Mouse (Mus musculus) embryonic facial prominence, embryonic 14.5 days (tissue): Measurements from ENCODE around the gene Zbtb20. TPM values are rescaled to one million over a fixed set of nuclear protein-coding genes. Genes with fewer than 3 reads are reported as not detected.

Experiments used
- ATAC-seq: fragments of 200-750 bp; cut with Nextera tagmentation; 2 replicates; pipeline ENCODE4 v1.8.0; 2017; ENCODE audit warnings: low read depth, moderate number of reproducible peaks, moderate TSS enrichment
- DNase-seq: peaks from one replicate; pipeline ENCODE4 v3.0.0-alpha.2; 2015; ENCODE audit warnings: low spot score
- H3K27ac ChIP-seq: fragments of 300-500 bp; sonication (generic); replicated peaks from 2 replicates; pipeline ENCODE4 v1.5.1; 2014; ENCODE audit warnings: low read depth, mild to moderate bottlenecking, low read length, moderate library complexity
- H3K27me3 ChIP-seq: fragments of 300-500 bp; sonication (generic); replicated peaks from 2 replicates; pipeline ENCODE4 v1.6.1; 2014; ENCODE audit warnings: low read length; ENCODE audit not compliant: control insufficient read depth, insufficient read depth
- H3K36me3 ChIP-seq: fragments of 300-500 bp; sonication (generic); 2 replicates; pipeline ENCODE4 v1.6.1; 2014; ENCODE audit warnings: low read length, mixed read lengths; ENCODE audit not compliant: control insufficient read depth, insufficient read depth
- H3K4me1 ChIP-seq: fragments of 300-500 bp; sonication (generic); 2 replicates; pipeline ENCODE4 v1.6.1; 2014; ENCODE audit warnings: antibody characterized with exemption, low read length; ENCODE audit not compliant: control insufficient read depth, insufficient read depth
- H3K4me2 ChIP-seq: fragments of 300-500 bp; sonication (generic); 2 replicates; pipeline ENCODE4 v1.6.1; 2014; ENCODE audit warnings: low read depth, mild to moderate bottlenecking, low read length, moderate library complexity, mixed read lengths
- H3K4me3 ChIP-seq: fragments of 300-500 bp; sonication (generic); 2 replicates; pipeline ENCODE4 v1.5.1; 2014; ENCODE audit warnings: low read depth, mild to moderate bottlenecking, low read length
- H3K9ac ChIP-seq: fragments of 300-500 bp; sonication (generic); 2 replicates; pipeline ENCODE4 v1.6.1; 2014; ENCODE audit warnings: low read depth, mild to moderate bottlenecking, low read length, moderate library complexity, mixed read lengths
- H3K9me3 ChIP-seq: fragments of 300-500 bp; sonication (generic); 2 replicates; pipeline ENCODE4 v1.6.1; 2016; ENCODE audit warnings: low read length; ENCODE audit not compliant: control insufficient read depth
- WGBS: fragments of 180-500 bp; shearing (Covaris S2); extraction: QIAGEN DNeasy Blood & Tissue Kit; methylation state at CpG from one replicate; pipeline ENCODE4 v1.1.7; 2014; 5-methylcytosine and 5-hydroxymethylcytosine counted together
- polyA plus RNA-seq: library from polyadenylated mRNA; unstranded; fragments of >200 nt; fragmentation: Nextera tagmentation; extraction: Ambion mirVana; gene quantifications from 2 replicates; pipeline ENCODE4 v1.2.1, GENCODE M21; 2014

The Zbtb20 gene
- polyA plus RNA-seq, 1 experiment from 2014 or later, result 20.6 TPM

DNA sequence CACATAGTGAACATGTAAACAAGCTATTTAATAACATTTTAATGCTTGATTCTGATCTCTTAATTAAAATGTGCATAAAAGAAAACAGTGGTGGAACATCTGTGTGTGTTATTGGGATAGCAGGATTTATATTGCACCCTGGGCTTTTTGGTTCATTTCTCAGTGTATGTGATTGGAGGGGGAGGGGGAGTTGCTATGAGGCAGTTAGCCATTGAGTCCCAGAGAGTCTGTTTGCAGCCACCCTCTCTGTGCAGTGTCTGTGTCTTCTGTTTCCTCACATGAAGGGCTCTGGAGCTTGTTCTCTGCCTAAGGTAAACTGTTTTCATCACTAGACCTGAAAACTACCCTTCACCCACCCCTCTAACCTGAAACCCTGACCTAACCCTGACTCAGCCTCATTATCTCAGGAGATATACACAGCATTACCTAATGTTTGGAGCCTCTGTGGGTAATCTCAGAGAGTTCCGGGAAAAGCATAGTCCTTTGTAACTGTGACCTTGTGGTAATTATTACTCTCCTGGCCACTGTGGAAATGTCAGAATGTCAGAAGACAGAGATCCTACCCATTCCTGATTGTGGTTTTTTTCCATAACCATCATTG, 411.2 kb downstream of the Zbtb20 start:
- Histone ChIP-seq H3K4me3 (no peak overlapping the region), H3K4me1 (no peaks in the 10 kb centered on the region), H3K36me3 (no peaks in the 10 kb centered on the region), H3K9me3 (no peaks in the 10 kb centered on the region), H3K27me3 (no peaks in the 10 kb centered on the region), H3K4me2 (no peak overlapping the region), H3K9ac (no peak overlapping the region), H3K27ac (no peak overlapping the region)
- ATAC-seq, result no peak
- DNase-seq, result no peak
- WGBS, result 72% methylated on average over 1 of the region's 1 CpGs

DNA sequence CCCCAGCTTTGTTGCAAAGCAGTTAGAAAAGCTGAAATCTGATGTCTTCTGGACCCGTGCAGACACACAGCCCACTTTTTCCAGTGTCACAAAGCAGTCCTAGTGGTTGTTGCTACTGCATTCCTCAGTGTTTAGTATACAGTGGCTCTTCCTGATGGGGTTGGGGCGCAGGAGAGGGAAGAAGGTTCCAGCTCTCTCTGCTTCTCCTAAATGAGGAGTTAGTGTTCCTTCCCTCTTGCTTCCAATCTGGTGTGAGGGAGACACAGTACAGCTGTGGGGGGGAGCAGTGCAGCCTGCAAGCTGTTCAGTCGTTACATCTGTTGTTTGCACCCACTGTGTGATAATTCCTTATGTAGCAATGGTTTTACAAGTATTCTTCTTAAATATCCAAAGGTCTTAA, 415.7 kb downstream of the Zbtb20 start:
- no peaks in the 10 kb centered on the region for H3K4me1 ChIP-seq

DNA sequence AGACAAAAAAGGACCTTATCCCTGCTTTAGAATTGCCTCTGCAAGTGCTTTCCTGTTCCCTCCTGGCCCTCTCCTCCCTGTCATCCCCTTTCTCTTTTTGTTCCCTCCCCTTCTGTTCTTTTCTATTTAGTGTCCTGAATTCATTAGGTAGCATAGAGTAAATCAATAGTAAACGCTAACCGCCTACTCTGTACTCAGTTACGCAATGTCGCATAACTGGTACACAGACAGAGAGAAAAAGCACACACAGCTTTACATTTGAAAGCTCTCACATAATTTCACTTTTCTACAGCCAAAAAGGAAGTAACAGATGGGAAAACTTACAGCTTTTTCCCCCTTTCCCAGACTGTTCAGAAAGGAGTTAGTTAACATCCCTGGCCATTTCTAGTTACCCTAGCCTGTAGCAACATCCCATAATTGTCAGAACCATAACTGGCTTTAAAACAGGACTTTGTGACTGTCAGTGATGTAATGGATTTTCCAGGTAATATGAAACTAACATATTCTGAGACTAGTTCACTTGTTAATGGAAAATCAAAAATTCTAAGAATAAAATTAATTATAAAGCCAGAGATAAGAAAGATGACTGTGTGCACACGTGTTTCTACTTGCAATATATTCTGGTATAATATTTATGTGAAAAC, 422.4 kb downstream of the Zbtb20 start:
- H3K27me3 ChIP-seq, result no peaks in the 10 kb centered on the region
- H3K27ac ChIP-seq, result no peak overlapping the region
- DNase-seq (no peak), ATAC-seq (no peak)
- H3K9me3 ChIP-seq, result no peaks in the 10 kb centered on the region
- H3K4me3 ChIP-seq, result no peak overlapping the region
- no peaks in the 10 kb centered on the region for H3K36me3 ChIP-seq
- no peak overlapping the region for H3K9ac ChIP-seq
- 70% methylated on average over 5 of the region's 5 CpGs for WGBS
- H3K4me2 ChIP-seq, result no peak overlapping the region
- H3K4me1 ChIP-seq, result 0 out of 2 replicates have a peak, but pooled peaks cover under 1% of the 10 kb centered on the region

More for the DNA sequence above, 415.7 kb downstream of the Zbtb20 start:
- Histone ChIP-seq H3K9ac (no peak overlapping the region), H3K9me3 (no peaks in the 10 kb centered on the region), H3K4me2 (no peak overlapping the region), H3K27ac (no peak overlapping the region), H3K27me3 (no peaks in the 10 kb centered on the region), H3K4me3 (no peak overlapping the region), H3K36me3 (no peaks in the 10 kb centered on the region)
- DNase-seq (no peak), ATAC-seq (no peak)
- 57% methylated on average over 3 of the region's 3 CpGs for WGBS

DNA sequence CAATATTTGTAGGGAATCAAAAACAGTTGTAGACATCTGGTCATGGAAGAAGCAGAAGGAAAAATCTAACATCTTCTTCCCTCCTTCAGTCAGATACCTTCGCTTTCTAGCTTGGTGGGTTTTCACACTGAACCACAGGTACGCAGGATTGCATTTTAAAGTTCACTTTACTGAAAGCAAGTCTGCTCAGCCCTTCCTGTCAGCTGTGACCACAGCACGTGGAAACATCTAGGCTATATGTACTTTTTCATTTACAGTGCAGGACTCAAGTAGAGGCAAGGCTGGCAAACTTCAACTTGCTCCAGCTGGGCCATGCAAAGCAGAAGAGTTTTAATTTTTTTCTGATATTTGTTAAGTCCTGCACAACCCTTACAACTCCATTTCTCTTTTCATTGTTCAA, 424.7 kb downstream of the Zbtb20 start:
- ATAC-seq, result no peak
- Histone ChIP-seq H3K27me3 (no peaks in the 10 kb centered on the region), H3K36me3 (no peaks in the 10 kb centered on the region), H3K4me1 (0 out of 2 replicates have a peak, but pooled peaks cover 4% of the 10 kb centered on the region), H3K9ac (no peak overlapping the region), H3K9me3 (no peaks in the 10 kb centered on the region), H3K27ac (no peak overlapping the region), H3K4me3 (no peak overlapping the region), H3K4me2 (no peak overlapping the region)
- WGBS, result 77% methylated on average over 3 of the region's 3 CpGs
- DNase-seq, result no peak

- Histone ChIP-seq H3K9ac (no peak overlapping the region), H3K36me3 (no peaks in the 10 kb centered on the region), H3K4me1 (0 out of 2 replicates have a peak, but pooled peaks cover 4% of the 10 kb centered on the region), H3K4me2 (no peak overlapping the region), H3K4me3 (no peak overlapping the region), H3K27ac (no peak overlapping the region), H3K27me3 (no peaks in the 10 kb centered on the region), H3K9me3 (no peaks in the 10 kb centered on the region)
- WGBS, result 82% methylated on average over 2 of the region's 2 CpGs
- no peak for ATAC-seq
- no peak for DNase-seq
Measured at GRCm38 (mm10) chr16:43302171-43302570, 426.5 kb downstream of the Zbtb20 start.

- WGBS, result 54% methylated on average over 9 of the region's 9 CpGs
- no peak for DNase-seq
- no peaks in the 10 kb centered on the region for H3K36me3 ChIP-seq
- H3K4me3 ChIP-seq, result no peak overlapping the region
- H3K27ac ChIP-seq, result no peak overlapping the region
- ATAC-seq, result no peak
- H3K4me1 ChIP-seq, result peaks cover 11% of the 10 kb centered on the region; the same call in 1 of the 2 replicates
- no peak overlapping the region for H3K9ac ChIP-seq
- H3K27me3 ChIP-seq, result no peaks in the 10 kb centered on the region
- H3K4me2 ChIP-seq, result no peak overlapping the region
- H3K9me3 ChIP-seq, result no peaks in the 10 kb centered on the region
Measured at GRCm38 (mm10) chr16:43303245-43304197, 427.8 kb downstream of the Zbtb20 start.

- H3K27ac ChIP-seq, result 0 out of 2 replicates have a peak overlapping the region, but pooled peaks have one; percentile 17
- ATAC-seq, result no peak
- H3K4me2 ChIP-seq, result no peak overlapping the region
- H3K4me1 ChIP-seq, result peaks cover 12% of the 10 kb centered on the region
- DNase-seq, result no peak
- 28% methylated on average over 4 of the region's 4 CpGs for WGBS
- no peaks in the 10 kb centered on the region for H3K27me3 ChIP-seq
- no peaks in the 10 kb centered on the region for H3K9me3 ChIP-seq
- no peak overlapping the region for H3K9ac ChIP-seq
- H3K4me3 ChIP-seq, result no peak overlapping the region
- H3K36me3 ChIP-seq, result no peaks in the 10 kb centered on the region
Measured at GRCm38 (mm10) chr16:43309968-43310431, 434.3 kb downstream of the Zbtb20 start.

DNA sequence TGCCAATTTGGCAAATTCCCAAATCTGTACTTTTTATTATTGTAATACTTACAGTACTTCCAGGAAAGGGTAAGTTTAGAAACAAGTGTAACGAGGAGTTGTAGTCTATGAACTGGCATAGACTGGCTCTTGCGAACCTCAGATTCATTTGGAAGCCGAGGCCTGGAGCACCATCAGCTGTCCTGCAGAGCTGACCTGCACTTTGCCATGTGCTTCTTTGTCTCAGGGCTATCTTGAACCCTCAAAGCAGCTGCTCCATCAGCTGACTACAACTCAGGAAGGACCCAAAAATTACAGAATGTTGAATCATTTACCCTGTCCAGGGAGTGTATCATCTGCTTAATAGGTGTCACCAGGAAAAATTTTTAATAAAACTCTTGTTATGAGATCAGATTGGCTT, 448.3 kb downstream of the Zbtb20 start:
- no peaks in the 10 kb centered on the region for H3K27me3 ChIP-seq
- H3K9ac ChIP-seq, result no peak overlapping the region
- no peak overlapping the region for H3K27ac ChIP-seq
- no peaks in the 10 kb centered on the region for H3K9me3 ChIP-seq
- no peaks in the 10 kb centered on the region for H3K36me3 ChIP-seq
- no peak overlapping the region for H3K4me2 ChIP-seq
- DNase-seq (no peak), ATAC-seq (no peak)
- WGBS, result 81% methylated on average over 3 of the region's 3 CpGs
- H3K4me3 ChIP-seq, result no peak overlapping the region
- no peaks in the 10 kb centered on the region for H3K4me1 ChIP-seq
